Mouse (Mus musculus) adrenal gland, adult (tissue): ENCODE data around the gene Dync1li2.

Source experiments
- DNase-seq, 2 experiments: peaks; one replicate each; pipeline ENCODE4 v3.0.0; 2022 to 2023; ENCODE audit warnings: low spot score in 1 of 2; ENCODE audit not compliant: inconsistent age in 2 of 2

Gene Dync1li2

GRCm38 (mm10) chr8:104442299-104443124 lies at the start of gene Dync1li2:
TSS of gene Dync1li2 (minus strand) at chr8:104443047.
- peak; percentile 92 to 98 for DNase-seq

- DNase-seq = no peak
Measured at GRCm38 (mm10) chr8:104479091-104479490, 36.2 kb upstream of the Dync1li2 start.

GRCm38 (mm10) chr8:104472465-104472864 lies 29.6 kb upstream of the Dync1li2 start:
- no peak for DNase-seq

- no peak for DNase-seq
Measured at GRCm38 (mm10) chr8:104467463-104467862, 24.6 kb upstream of the Dync1li2 start.

GRCm38 (mm10) chr8:104452177-104452576 lies 9.3 kb upstream of the Dync1li2 start:
- DNase-seq = no peak

GRCm38 (mm10) chr8:104448796-104449195 lies 5.9 kb upstream of the Dync1li2 start:
- DNase-seq = peak in 1 of 2 experiments; percentile 36

- DNase-seq = no peak
Measured at GRCm38 (mm10) chr8:104446016-104446415, 3.2 kb upstream of the Dync1li2 start.

- DNase-seq = peak in 1 of 2 experiments; percentile 13
Measured at GRCm38 (mm10) chr8:104445248-104445647, 2.4 kb upstream of the Dync1li2 start.

GRCm38 (mm10) chr8:104443125-104443679 lies 355 bp upstream of the Dync1li2 start:
- no peak for DNase-seq

GRCm38 (mm10) chr8:104441613-104442012 lies 1.2 kb downstream of the Dync1li2 start:
- DNase-seq = no peak

GRCm38 (mm10) chr8:104439461-104439860 lies 3.4 kb downstream of the Dync1li2 start:
- DNase-seq = no peak

- DNase-seq = no peak
Measured at GRCm38 (mm10) chr8:104437494-104438135, 5.2 kb downstream of the Dync1li2 start.

GRCm38 (mm10) chr8:104436591-104436990 lies 6.3 kb downstream of the Dync1li2 start:
- peak in 1 of 2 experiments; percentile 56 for DNase-seq

GRCm38 (mm10) chr8:104436038-104436437 lies 6.8 kb downstream of the Dync1li2 start:
- peak; percentile 100 for DNase-seq

GRCm38 (mm10) chr8:104434826-104435354 lies 8.0 kb downstream of the Dync1li2 start:
- DNase-seq = peak in 1 of 2 experiments; percentile 44

- peak; percentile 74 to 84 for DNase-seq
Measured at GRCm38 (mm10) chr8:104434275-104434674, 8.6 kb downstream of the Dync1li2 start.

- peak in 1 of 2 experiments; percentile 54 for DNase-seq
Measured at GRCm38 (mm10) chr8:104433191-104433842, 9.5 kb downstream of the Dync1li2 start.

- no peak for DNase-seq
Measured at GRCm38 (mm10) chr8:104432656-104433055, 10.2 kb downstream of the Dync1li2 start.

- peak in 1 of 2 experiments; percentile 42 for DNase-seq
Measured at GRCm38 (mm10) chr8:104430230-104430629, 12.6 kb downstream of the Dync1li2 start.

GRCm38 (mm10) chr8:104427703-104428102 lies 15.1 kb downstream of the Dync1li2 start:
- DNase-seq = no peak

- no peak for DNase-seq
Measured at GRCm38 (mm10) chr8:104422313-104422712, 20.5 kb downstream of the Dync1li2 start.
